27 mouse cellular contexts compared by ENCODE assay signal in the genomic region with DNA sequence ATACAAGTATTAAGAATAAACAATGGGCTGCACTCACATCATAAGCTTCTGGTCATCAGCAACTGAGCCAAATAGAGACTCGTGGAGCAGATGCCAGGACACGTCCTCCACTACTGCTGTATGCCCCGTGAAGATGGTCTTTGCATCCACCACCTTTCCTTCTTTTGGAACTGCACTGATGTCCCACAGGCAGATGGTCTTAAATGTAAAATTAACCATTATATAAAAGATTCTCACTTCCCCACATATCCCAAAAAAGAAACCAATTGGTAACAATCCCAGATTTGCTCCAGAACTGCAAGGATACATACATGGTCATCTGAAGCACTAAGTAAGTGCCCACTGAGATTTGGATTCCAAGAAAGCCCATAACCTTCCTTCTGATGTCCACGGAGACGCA. TPM values are rescaled to one million over a fixed set of nuclear protein-coding genes. Genes with fewer than 3 reads are reported as not detected.
"Had no signal": no experiment of that assay in that cellular context is flagged by ENCODE, and none has a peak within 500 bp of the region (broad histone marks: within the 10 kb centered on the region; RNA-seq: fewer than 3 reads in every experiment).

No protein-coding gene starts in this region.

- ATAC-seq: hindbrain, embryonic 16.5 days; inflammation-experienced regulatory T-cells, adult 6 months; intestine, embryonic 15.5 days; intestine, postnatal 0 days had no signal

- H3K27ac ChIP-seq: gastrocnemius, adult 2 months; heart, embryonic 10.5 days; hindbrain, embryonic 10.5 days; hindbrain, embryonic 12.5 days; hindbrain, embryonic 14.5 days; intestine, embryonic 15.5 days; layer of hippocampus, adult 2 months; limb, embryonic 10.5 days; limb, embryonic 12.5 days; liver, embryonic 13.5 days; liver, embryonic 15.5 days had no signal

- H3K4me3 ChIP-seq: gastrocnemius, adult 2 months; heart, embryonic 10.5 days; heart, embryonic 12.5 days; hindbrain, embryonic 10.5 days; hindbrain, embryonic 12.5 days; intestine, embryonic 15.5 days; layer of hippocampus, adult 2 months; limb, embryonic 10.5 days; limb, embryonic 12.5 days; liver, embryonic 13.5 days; liver, embryonic 15.5 days had no signal

- DNase-seq: gastrocnemius, adult 2 months; gastrocnemius, postnatal 10 days; gastrocnemius, postnatal 25 days; heart, adult 18-20 months; heart, postnatal 10 days; heart, postnatal 4 days; kidney, adult 18-20 months; kidney, adult 8-10 months; kidney, postnatal 10 days; kidney, postnatal 25 days; kidney, postnatal 4 days; liver; liver, embryonic 13.5 days had no signal

RNA-seq across cellular contexts. Expression of a gene that starts 34.6 kb away (rescaled TPM):
- total RNA-seq: granulocyte monocyte progenitor cell, adult 5-6 weeks had no signal
